Mouse (Mus musculus) kidney, postnatal 0 days (tissue): ENCODE data around the gene Galnt14. TPM values are rescaled to one million over a fixed set of nuclear protein-coding genes. Genes with fewer than 3 reads are reported as not detected.

Source experiments
- ATAC-seq: fragments of 200-750 bp; cut with Nextera tagmentation; replicated peaks from 2 replicates; pipeline ENCODE4 v1.8.0; 2017; ENCODE audit warnings: low read depth, moderate number of reproducible peaks, moderate TSS enrichment, moderate library complexity; ENCODE audit not compliant: low FRiP score
- DNase-seq: peaks from one replicate; pipeline ENCODE4 v3.0.0-alpha.2; 2016; ENCODE audit warnings: low spot score
- H3K27ac ChIP-seq: fragments of 300-500 bp; sonication (generic); 2 replicates; pipeline ENCODE4 v1.5.1; 2014; ENCODE audit warnings: mild to moderate bottlenecking
- H3K27me3 ChIP-seq: fragments of 300-500 bp; sonication (generic); 2 replicates; pipeline ENCODE4 v1.6.1; 2014; ENCODE audit warnings: low read length, mixed read lengths; ENCODE audit not compliant: insufficient read depth
- H3K36me3 ChIP-seq: fragments of 300-500 bp; sonication (generic); 2 replicates; pipeline ENCODE4 v1.6.1; 2014; ENCODE audit warnings: low read length, mixed read lengths; ENCODE audit not compliant: insufficient read depth
- H3K4me1 ChIP-seq: fragments of 300-500 bp; sonication (generic); replicated peaks from 2 replicates; pipeline ENCODE4 v1.6.1; 2014; ENCODE audit warnings: antibody characterized with exemption, low read length, mixed read lengths; ENCODE audit not compliant: insufficient read depth
- H3K4me2 ChIP-seq: fragments of 300-500 bp; sonication (generic); 2 replicates; pipeline ENCODE4 v1.6.1; 2014; ENCODE audit warnings: mild to moderate bottlenecking, low read length, moderate library complexity, mixed read lengths
- H3K4me3 ChIP-seq: fragments of 300-500 bp; sonication (generic); replicated peaks from 2 replicates; pipeline ENCODE4 v1.5.1; 2014; ENCODE audit warnings: low read depth, low read length
- H3K9ac ChIP-seq: fragments of 300-500 bp; sonication (generic); 2 replicates; pipeline ENCODE4 v1.6.1; 2014; ENCODE audit warnings: low read depth, low read length
- H3K9me3 ChIP-seq: fragments of 300-500 bp; sonication (generic); replicated peaks from 2 replicates; pipeline ENCODE4 v1.6.1; 2016; ENCODE audit warnings: low read length, inconsistent platforms, mixed read lengths
- CTCF ChIP-seq: IDR thresholded peaks from 2 replicates; pipeline ENCODE4 v1.5.1; 2016; ENCODE audit warnings: antibody characterized with exemption, low read depth, mild to moderate bottlenecking, moderate library complexity
- WGBS: fragments of 180-500 bp; shearing (Covaris S2); extraction: QIAGEN DNeasy Blood & Tissue Kit; methylation state at CpG from one replicate; pipeline ENCODE4 v1.1.7; 2014; 5-methylcytosine and 5-hydroxymethylcytosine counted together
- polyA plus RNA-seq: library from polyadenylated mRNA; unstranded; fragments of >200 nt; fragmentation: Nextera tagmentation; extraction: Ambion mirVana; gene quantifications from 2 replicates; pipeline ENCODE4 v1.2.1, GENCODE M21; 2015

Gene Galnt14
- polyA plus RNA-seq, 1 experiment from 2014 or later = 19.3 TPM

DNA sequence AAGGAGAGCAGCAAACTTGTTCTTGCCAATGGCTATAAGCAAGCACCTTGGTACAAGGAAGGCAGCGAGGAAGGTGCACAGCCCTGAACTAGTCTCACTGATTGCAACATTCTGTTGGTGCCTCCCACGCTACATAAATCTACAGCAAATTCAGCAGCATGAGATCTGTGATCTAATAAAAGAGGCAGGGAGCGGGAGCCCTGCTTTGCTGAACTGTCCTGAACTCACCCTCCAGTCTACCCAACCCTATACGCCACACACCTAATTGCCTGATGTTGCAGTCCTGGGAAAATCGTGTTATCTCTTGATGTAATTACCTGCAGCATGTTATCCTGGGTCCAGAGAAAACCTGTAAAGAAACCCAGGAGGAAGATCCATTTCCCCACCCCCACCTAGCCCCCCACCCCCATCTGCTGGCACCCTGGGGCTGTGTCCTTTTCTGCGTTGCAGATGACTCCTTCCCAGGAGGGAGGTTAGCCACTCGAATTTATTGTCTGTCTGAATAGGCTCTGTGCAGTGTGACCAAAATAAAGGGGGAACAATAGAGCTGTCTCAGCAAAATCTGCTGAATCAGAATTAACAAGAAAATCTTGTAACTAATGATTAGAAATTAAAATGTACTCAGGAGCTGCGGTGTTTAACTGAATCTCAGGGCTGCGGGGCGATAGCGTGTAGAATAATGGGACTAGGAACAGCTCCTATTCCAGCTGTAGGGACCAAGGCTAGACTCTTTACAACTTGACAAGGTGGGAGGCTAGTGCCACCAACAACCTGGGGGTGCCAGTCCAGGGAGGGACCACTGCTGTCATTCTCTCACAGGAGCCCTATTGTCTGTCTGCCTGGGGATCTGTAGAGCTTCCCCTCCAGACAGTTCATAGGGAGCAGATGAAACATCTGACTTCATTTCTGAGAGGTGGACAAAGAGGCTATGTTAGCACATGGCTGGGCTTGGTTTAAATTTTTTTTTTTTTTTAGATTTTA is 232.9 kb downstream of the Galnt14 start:
- Histone ChIP-seq H3K36me3 (no peaks in the 10 kb centered on the region), H3K27ac (no peak overlapping the region), H3K27me3 (no peaks in the 10 kb centered on the region), H3K4me1 (no peaks in the 10 kb centered on the region), H3K9ac (no peak overlapping the region), H3K4me3 (no peak overlapping the region), H3K9me3 (no peaks in the 10 kb centered on the region), H3K4me2 (no peak overlapping the region)
- no peak for ATAC-seq
- WGBS = 54% methylated on average over 11 of the region's 11 CpGs
- no peak for DNase-seq
- TF ChIP-seq CTCF = no peak

DNA sequence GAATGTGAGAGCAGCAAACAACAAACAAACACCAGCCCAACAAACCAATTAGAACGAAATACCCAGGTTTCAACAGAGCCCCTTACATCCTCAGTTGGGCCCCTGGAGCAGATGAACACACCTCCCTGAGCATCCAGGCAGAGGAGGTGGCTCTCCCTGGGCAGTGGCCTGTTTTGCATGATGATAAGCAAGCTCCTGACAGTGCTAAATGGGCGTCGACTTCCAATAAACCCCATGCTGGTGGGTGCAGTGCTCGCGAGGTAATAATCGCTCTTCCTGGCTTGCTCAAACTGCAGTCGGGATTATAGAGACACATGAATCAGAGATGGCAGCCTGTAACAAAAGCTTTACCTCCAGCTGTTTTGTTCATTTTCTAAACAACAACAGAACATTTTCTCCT is 235.9 kb downstream of the Galnt14 start:
- no peak for TF ChIP-seq CTCF
- no peaks in the 10 kb centered on the region for H3K4me1 ChIP-seq
- H3K27ac ChIP-seq = no peak overlapping the region
- WGBS = 36% methylated on average over 7 of the region's 7 CpGs
- H3K9ac ChIP-seq = no peak overlapping the region
- no peak overlapping the region for H3K4me2 ChIP-seq
- ATAC-seq = no peak
- H3K36me3 ChIP-seq = no peaks in the 10 kb centered on the region
- no peaks in the 10 kb centered on the region for H3K9me3 ChIP-seq
- H3K4me3 ChIP-seq = no peak overlapping the region
- no peak for DNase-seq
- no peaks in the 10 kb centered on the region for H3K27me3 ChIP-seq

- WGBS = 75% methylated on average over 3 of the region's 3 CpGs
- no peaks in the 10 kb centered on the region for H3K9me3 ChIP-seq
- H3K4me1 ChIP-seq = no peaks in the 10 kb centered on the region
- TF ChIP-seq CTCF = no peak
- H3K4me2 ChIP-seq = no peak overlapping the region
- H3K9ac ChIP-seq = no peak overlapping the region
- H3K4me3 ChIP-seq = no peak overlapping the region
- DNase-seq (no peak), ATAC-seq (no peak)
- no peaks in the 10 kb centered on the region for H3K27me3 ChIP-seq
- H3K36me3 ChIP-seq = no peaks in the 10 kb centered on the region
- no peak overlapping the region for H3K27ac ChIP-seq
These were observed 237.2 kb downstream of the Galnt14 start for GRCm38 (mm10) chr17:73473012-73473411.

DNA sequence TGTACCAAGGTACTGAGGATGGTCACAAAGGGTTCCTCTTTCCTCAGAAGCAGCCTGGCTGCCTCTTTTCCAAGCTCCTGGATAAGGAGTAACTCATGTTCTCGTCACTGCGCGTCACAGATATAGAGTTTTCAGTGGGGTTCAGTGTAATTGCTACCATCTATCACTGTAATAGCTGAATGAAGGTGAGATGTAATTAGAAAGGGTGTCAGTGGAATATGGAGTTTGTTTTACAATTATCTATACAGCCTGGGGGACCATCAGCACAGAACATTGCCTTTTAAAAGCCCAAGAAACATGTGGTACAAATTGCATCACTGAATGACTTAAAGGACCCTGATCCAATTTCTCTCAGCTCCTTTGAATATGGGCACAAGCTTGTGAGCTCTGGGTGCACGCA is 249.4 kb downstream of the Galnt14 start:
- TF ChIP-seq CTCF = no peak
- no peak overlapping the region for H3K27ac ChIP-seq
- 82% methylated on average over 4 of the region's 4 CpGs for WGBS

GRCm38 (mm10) chr17:73458741-73459140 is 251.5 kb downstream of the Galnt14 start:
- Histone ChIP-seq H3K9me3 (no peaks in the 10 kb centered on the region), H3K27ac (no peak overlapping the region), H3K27me3 (no peaks in the 10 kb centered on the region), H3K9ac (no peak overlapping the region), H3K4me2 (no peak overlapping the region), H3K4me3 (no peak overlapping the region), H3K4me1 (no peaks in the 10 kb centered on the region), H3K36me3 (no peaks in the 10 kb centered on the region)
- no peak for ATAC-seq
- 82% methylated on average over 4 of the region's 4 CpGs for WGBS
- no peak for DNase-seq
- TF ChIP-seq CTCF = no peak

More for the DNA sequence above, 249.4 kb downstream of the Galnt14 start:
- Histone ChIP-seq H3K4me2 (no peak overlapping the region), H3K9ac (no peak overlapping the region), H3K36me3 (no peaks in the 10 kb centered on the region), H3K27me3 (no peaks in the 10 kb centered on the region), H3K9me3 (no peaks in the 10 kb centered on the region), H3K4me1 (no peaks in the 10 kb centered on the region), H3K4me3 (no peak overlapping the region)
- ATAC-seq = no peak
- no peak for DNase-seq

DNA sequence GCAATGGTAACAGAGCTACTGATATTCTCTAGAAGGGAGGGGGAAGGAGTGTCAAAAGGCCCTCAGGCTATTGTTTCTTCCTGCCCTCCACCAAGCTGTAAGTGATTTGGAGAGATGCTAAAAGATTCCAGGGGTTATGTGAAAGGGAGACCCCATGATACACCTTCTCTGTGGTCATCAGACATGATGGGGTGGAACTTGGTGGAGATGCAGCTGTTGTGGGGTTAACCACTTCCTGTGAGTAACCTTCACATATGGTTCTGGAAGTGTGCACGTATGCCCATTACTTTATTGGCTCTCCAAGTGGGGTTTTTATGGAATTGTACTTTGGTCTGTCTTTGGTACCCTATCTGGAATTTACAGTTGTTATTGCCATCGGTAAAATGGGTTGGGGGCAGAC is 253.7 kb downstream of the Galnt14 start:
- 76% methylated on average over 2 of the region's 2 CpGs for WGBS

More for the DNA sequence above, 253.7 kb downstream of the Galnt14 start:
- H3K4me2 ChIP-seq = no peak overlapping the region
- no peak for TF ChIP-seq CTCF
- no peak for ATAC-seq
- no peaks in the 10 kb centered on the region for H3K27me3 ChIP-seq
- no peak overlapping the region for H3K4me3 ChIP-seq
- DNase-seq = no peak
- no peaks in the 10 kb centered on the region for H3K9me3 ChIP-seq
- no peaks in the 10 kb centered on the region for H3K4me1 ChIP-seq
- H3K36me3 ChIP-seq = no peaks in the 10 kb centered on the region
- no peak overlapping the region for H3K27ac ChIP-seq
- no peak overlapping the region for H3K9ac ChIP-seq
